Mouse (Mus musculus): ENCODE measurements around the gene Has1. TPM values are rescaled to one million over a fixed set of nuclear protein-coding genes. Genes with fewer than 3 reads are reported as not detected.
A peak's percentile ranks its signal among the peaks of the same experiment; 100 is the strongest.

Has1 gene
- polyA plus RNA-seq, 1 experiment from 2014 or later = 2.2 TPM

GRCm38 (mm10) chr17:17830731-17831130, 24.3 kb downstream of the Has1 start:
- H3K36me3 ChIP-seq (ENCODE audit: insufficient read depth) = peaks cover 49% of the 10 kb centered on the region
- DNase-seq = no peak
- H3K4me2 ChIP-seq = peak overlapping the region; percentile 82
- TF ChIP-seq CTCF (IDR thresholded peaks at IDR 0.05; ENCODE audit: low read depth) = no peak
- no peak overlapping the region for H3K27ac ChIP-seq (ENCODE audit: low read depth)
- H3K9ac ChIP-seq = peak overlapping the region; percentile 86; the same call in 1 of the 2 replicates
- 67% methylated on average over 7 of the region's 7 CpGs for WGBS
- ATAC-seq (ENCODE audit: insufficient read depth) = no peak
- H3K27me3 ChIP-seq (ENCODE audit: insufficient read depth, low read length) = no peaks in the 10 kb centered on the region
- no peaks in the 10 kb centered on the region for H3K9me3 ChIP-seq (ENCODE audit: low read depth, low read length)
- peak overlapping the region; percentile 80; the same call in 1 of the 2 replicates for H3K4me3 ChIP-seq (ENCODE audit: low read depth, low read length)
- H3K4me1 ChIP-seq (ENCODE audit: insufficient read depth) = peaks cover 35% of the 10 kb centered on the region

- DNase-seq (no peak), ATAC-seq (ENCODE audit: insufficient read depth) (no peak)
- peak overlapping the region; percentile 86 for H3K9ac ChIP-seq
- H3K4me3 ChIP-seq (ENCODE audit: low read depth, low read length) = peak overlapping the region; percentile 80
- WGBS = 30% methylated on average over 19 of the region's 23 CpGs
- no peak for TF ChIP-seq CTCF (IDR thresholded peaks at IDR 0.05; ENCODE audit: low read depth)
- H3K27me3 ChIP-seq (ENCODE audit: insufficient read depth, low read length) = no peaks in the 10 kb centered on the region
- peak overlapping the region; percentile 82 for H3K4me2 ChIP-seq
- H3K9me3 ChIP-seq (ENCODE audit: low read depth, low read length) = no peaks in the 10 kb centered on the region
- H3K4me1 ChIP-seq (ENCODE audit: insufficient read depth) = peaks cover 30% of the 10 kb centered on the region
- H3K36me3 ChIP-seq (ENCODE audit: insufficient read depth) = peaks cover 44% of the 10 kb centered on the region
- H3K27ac ChIP-seq (ENCODE audit: low read depth) = peak overlapping the region; percentile 99; the same call in 1 of the 2 replicates
Observed at GRCm38 (mm10) chr17:17829816-17830535, 25.0 kb downstream of the Has1 start.

- H3K4me1 ChIP-seq (ENCODE audit: insufficient read depth) = peaks cover 23% of the 10 kb centered on the region
- TF ChIP-seq CTCF (IDR thresholded peaks at IDR 0.05; ENCODE audit: low read depth) = no peak
- DNase-seq (peak; percentile 35), ATAC-seq (ENCODE audit: insufficient read depth) (no peak)
- no peaks in the 10 kb centered on the region for H3K27me3 ChIP-seq (ENCODE audit: insufficient read depth, low read length)
- peak overlapping the region; percentile 82 for H3K4me2 ChIP-seq
- 3% methylated on average over 6 of the region's 6 CpGs for WGBS
- H3K9me3 ChIP-seq (ENCODE audit: low read depth, low read length) = no peaks in the 10 kb centered on the region
- H3K9ac ChIP-seq = peak overlapping the region; percentile 86
- peak overlapping the region; percentile 80 for H3K4me3 ChIP-seq (ENCODE audit: low read depth, low read length)
- H3K27ac ChIP-seq (ENCODE audit: low read depth) = peak overlapping the region; percentile 99
- peaks cover 40% of the 10 kb centered on the region for H3K36me3 ChIP-seq (ENCODE audit: insufficient read depth)
Observed at GRCm38 (mm10) chr17:17829052-17829785, 25.8 kb downstream of the Has1 start.

GRCm38 (mm10) chr17:17828191-17828981, 26.6 kb downstream of the Has1 start:
- ATAC-seq (ENCODE audit: insufficient read depth) (peak; percentile 68), DNase-seq (peak; percentile 90)
- no peaks in the 10 kb centered on the region for H3K27me3 ChIP-seq (ENCODE audit: insufficient read depth, low read length)
- WGBS = 0% methylated on average over 10 of the region's 15 CpGs
- no peak for TF ChIP-seq CTCF (IDR thresholded peaks at IDR 0.05; ENCODE audit: low read depth)
- H3K9me3 ChIP-seq (ENCODE audit: low read depth, low read length) = no peaks in the 10 kb centered on the region
- peak overlapping the region; percentile 99 for H3K27ac ChIP-seq (ENCODE audit: low read depth)
- peaks cover 16% of the 10 kb centered on the region for H3K4me1 ChIP-seq (ENCODE audit: insufficient read depth)
- H3K36me3 ChIP-seq (ENCODE audit: insufficient read depth) = peaks cover 33% of the 10 kb centered on the region
- H3K4me3 ChIP-seq (ENCODE audit: low read depth, low read length) = peak overlapping the region; percentile 80
- peak overlapping the region; percentile 82 for H3K4me2 ChIP-seq
- peak overlapping the region; percentile 86 for H3K9ac ChIP-seq

- Histone ChIP-seq H3K36me3 (ENCODE audit: insufficient read depth) (peaks cover 27% of the 10 kb centered on the region), H3K27me3 (ENCODE audit: insufficient read depth, low read length) (no peaks in the 10 kb centered on the region), H3K9me3 (ENCODE audit: low read depth, low read length) (no peaks in the 10 kb centered on the region), H3K4me1 (ENCODE audit: insufficient read depth) (peaks cover 16% of the 10 kb centered on the region), H3K9ac (peak overlapping the region; percentile 86), H3K27ac (ENCODE audit: low read depth) (peak overlapping the region; percentile 99), H3K4me2 (peak overlapping the region; percentile 82), H3K4me3 (ENCODE audit: low read depth, low read length) (peak overlapping the region; percentile 80)
- ATAC-seq (ENCODE audit: insufficient read depth) = peak; percentile 35
- peak; percentile 80 for DNase-seq
- under 1% methylated on average over 13 of the region's 13 CpGs for WGBS
- 0 out of 2 replicates have a peak, but pooled peaks have one; percentile 3 for TF ChIP-seq CTCF (IDR thresholded peaks at IDR 0.05; ENCODE audit: low read depth)
Observed at GRCm38 (mm10) chr17:17827658-17828190, 27.3 kb downstream of the Has1 start.

- Histone ChIP-seq H3K4me1 (ENCODE audit: insufficient read depth) (peaks cover 16% of the 10 kb centered on the region), H3K27ac (ENCODE audit: low read depth) (peak within 1 kb of the TSS; percentile 99), H3K27me3 (ENCODE audit: insufficient read depth, low read length) (no peaks in the 10 kb centered on the region), H3K4me2 (peak within 1 kb of the TSS; percentile 82), H3K4me3 (ENCODE audit: low read depth, low read length) (peak within 1 kb of the TSS; percentile 80), H3K9ac (peak within 1 kb of the TSS; percentile 86), H3K9me3 (ENCODE audit: low read depth, low read length) (no peaks in the 10 kb centered on the region), H3K36me3 (ENCODE audit: insufficient read depth) (peaks cover 20% of the 10 kb centered on the region)
- WGBS = under 1% methylated on average over 36 of the region's 42 CpGs
- peak; percentile 94 for DNase-seq
- TF ChIP-seq CTCF (IDR thresholded peaks at IDR 0.05; ENCODE audit: low read depth) = no peak
- ATAC-seq (ENCODE audit: insufficient read depth) = peak; percentile 86
Observed at GRCm38 (mm10) chr17:17826751-17827657, 28.0 kb downstream of the Has1 start, which contains the start of gene Spaca6. Spaca6 (plus strand) TSS chr17:17827158.

Data from lung, embryonic 14.5 days (tissue).